Mouse (Mus musculus) effector memory CD4-positive, alpha-beta T cell, adult 5 months (primary cell): ENCODE results near the gene Lpgat1. TPM values are rescaled to one million over a fixed set of nuclear protein-coding genes. Genes with fewer than 3 reads are reported as not detected.

Source experiments
- polyA plus RNA-seq: library from polyadenylated mRNA; unstranded; fragments of 100-300 nt; shearing (Covaris generic); gene quantifications from one replicate; pipeline ENCODE4 v1.2.1, GENCODE M21; 2017

Lpgat1 gene
- 21.9 TPM for polyA plus RNA-seq

DNA sequence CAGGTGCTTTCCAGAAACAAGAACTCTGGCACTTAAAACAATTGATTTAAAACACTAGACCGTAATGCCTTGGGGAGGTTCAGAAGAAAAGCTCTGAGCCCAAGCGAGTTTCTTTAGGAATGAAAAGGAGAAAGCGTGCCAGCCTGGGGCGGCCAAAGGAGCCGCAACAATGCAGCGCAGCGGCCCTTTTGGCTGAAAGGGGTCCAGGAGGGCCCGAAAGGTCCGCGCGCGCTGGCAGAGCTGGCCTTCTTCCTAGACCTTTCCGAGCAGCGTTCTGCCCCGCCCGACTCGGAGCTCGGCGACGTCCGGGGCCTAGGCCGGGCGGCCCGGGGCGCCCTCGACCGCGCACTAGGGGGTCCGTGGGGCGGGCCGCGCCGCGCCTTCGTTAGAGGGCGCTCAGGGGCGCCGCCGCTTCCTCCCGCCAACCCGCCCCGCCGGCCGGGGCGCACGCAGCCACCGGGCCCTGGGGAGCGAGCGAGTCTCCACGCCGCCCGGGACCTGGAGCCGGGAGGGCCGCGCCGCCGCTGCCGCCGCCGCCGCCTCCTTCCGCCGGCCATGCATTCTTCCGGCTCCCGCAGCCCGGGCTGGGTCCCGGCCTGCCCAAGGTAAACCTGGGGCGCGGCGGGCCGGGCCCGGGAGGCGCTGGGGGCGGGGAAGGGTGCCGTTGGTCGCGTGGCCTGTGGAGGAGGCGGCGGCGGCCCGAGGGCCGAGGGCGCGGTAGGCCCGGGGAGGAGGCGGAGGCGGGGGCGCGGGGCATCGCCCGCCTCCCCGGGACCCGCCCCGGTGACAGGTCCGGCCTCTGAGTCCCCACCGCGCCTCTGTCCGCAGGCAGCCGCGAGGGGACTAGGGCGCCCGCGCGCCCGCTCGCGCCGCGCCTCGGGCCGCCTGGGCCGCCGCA lies at the start of gene Lpgat1:
Gene Lpgat1 (plus strand): TSS at position 234 of the 898 bp plus-strand sequence.

DNA sequence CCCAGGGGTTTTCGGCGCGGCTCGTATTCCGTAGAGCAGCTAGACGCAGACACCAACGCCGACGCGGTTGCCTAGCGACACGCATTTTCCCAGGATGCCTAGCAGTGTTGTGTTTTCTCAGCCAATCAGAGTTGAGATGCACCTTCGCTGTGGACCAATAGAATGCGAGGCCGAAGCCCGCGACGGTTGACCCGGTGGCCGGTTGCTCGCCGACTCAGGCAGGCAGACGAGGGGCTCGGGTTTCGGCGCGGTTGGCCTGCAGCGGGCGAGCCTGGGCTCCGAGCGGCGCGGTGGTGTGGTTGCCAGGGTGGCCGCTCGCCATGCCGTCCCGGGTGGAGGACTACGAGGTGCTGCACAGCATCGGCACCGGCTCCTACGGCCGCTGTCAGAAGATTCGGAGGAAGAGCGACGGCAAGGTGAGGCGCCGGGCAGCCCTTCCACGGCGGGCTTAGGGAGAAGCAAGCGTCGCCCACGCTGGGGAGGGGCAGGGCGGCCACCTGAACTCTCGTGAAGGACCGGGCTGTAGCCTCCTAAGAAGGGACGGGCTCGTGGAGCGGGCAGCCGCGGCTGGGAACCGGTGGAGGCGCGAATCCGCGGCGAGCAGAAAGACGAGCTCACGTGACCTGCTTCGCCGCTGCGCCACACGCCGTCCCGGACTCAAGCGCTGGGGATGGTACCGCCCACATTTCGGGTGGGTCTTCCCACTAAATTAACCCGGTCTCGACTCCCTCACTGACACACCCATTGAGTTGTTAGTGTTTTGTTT lies 103.9 kb downstream of the Lpgat1 start, which contains the start of gene Nek2:
Gene Nek2 (plus strand): TSS at position 119 of the 766 bp plus-strand sequence.

Other genes starting within 250 kb of the Lpgat1 start
- gene Dtl, start 142.3 kb upstream of the Lpgat1 start, polyA plus RNA-seq, result 4.4 TPM
- gene Ints7, start 142.2 kb upstream of the Lpgat1 start, polyA plus RNA-seq, result 44.2 TPM
- gene Nek2, start 103.6 kb downstream of the Lpgat1 start, polyA plus RNA-seq, result 0.22 TPM
- 26.4 TPM for gene Slc30a1, start 188.9 kb downstream of the Lpgat1 start, polyA plus RNA-seq